In genomic region chr6:115007728-115008127, GRCm38 (mm10) we compare ENCODE assay signal across 8 mouse cellular contexts. TPM values are rescaled to one million over a fixed set of nuclear protein-coding genes. Genes with fewer than 3 reads are reported as not detected.
DNase-seq lines count a peak whose midpoint lies in the region; ATAC-seq and TF ChIP-seq lines count a peak whose summit lies in the region.

No protein-coding gene starts in this region.

- H3K4me1 ChIP-seq in embryonic facial prominence, embryonic 10.5 days = peaks cover 17% of the 10 kb centered on the region
- H3K4me1 ChIP-seq in heart, adult 2 months (ENCODE audit: control insufficient read depth, insufficient read depth, low read length) = no peaks in the 10 kb centered on the region; the same call in 1 of the 2 replicates
- no peaks in the 10 kb centered on the region for H3K4me1 ChIP-seq in kidney, embryonic 14.5 days (ENCODE audit: control insufficient read depth, insufficient read depth, low read length)
- 0 out of 2 replicates have a peak, but pooled peaks cover 3% of the 10 kb centered on the region for H3K4me1 ChIP-seq in stomach, embryonic 14.5 days (ENCODE audit: control insufficient read depth, insufficient read depth, low read length)

- no peaks in the 10 kb centered on the region for H3K9me3 ChIP-seq in embryonic facial prominence, embryonic 10.5 days
- no peaks in the 10 kb centered on the region for H3K9me3 ChIP-seq in kidney, embryonic 14.5 days (ENCODE audit: control insufficient read depth, low read length)
- no peaks in the 10 kb centered on the region for H3K9me3 ChIP-seq in stomach, embryonic 14.5 days (ENCODE audit: control insufficient read depth, low read depth, low read length)

- TF ChIP-seq CTCF in heart, adult 2 months (IDR thresholded peaks at IDR 0.05) = peak; percentile 97

- no peaks in the 10 kb centered on the region for H3K27me3 ChIP-seq in embryonic facial prominence, embryonic 10.5 days (replicated peaks; ENCODE audit: low read depth, poor library complexity, severe bottlenecking)
- H3K27me3 ChIP-seq in heart, adult 2 months (ENCODE audit: control insufficient read depth, insufficient read depth, low read length) = no peaks in the 10 kb centered on the region
- H3K27me3 ChIP-seq in kidney, embryonic 14.5 days (ENCODE audit: control insufficient read depth, insufficient read depth, low read length) = no peaks in the 10 kb centered on the region
- no peaks in the 10 kb centered on the region for H3K27me3 ChIP-seq in stomach, embryonic 14.5 days (ENCODE audit: control insufficient read depth, insufficient read depth, low read length)

- no peak for TF ChIP-seq POLR2A in heart, adult 2 months (IDR thresholded peaks at IDR 0.05; ENCODE audit: insufficient read depth, low read depth, low read length)

- 29% methylated on average over 5 of the region's 5 CpGs for WGBS in embryonic facial prominence, embryonic 10.5 days
- 27% methylated on average over 5 of the region's 5 CpGs for WGBS in heart, adult 2 months
- 30% methylated on average over 5 of the region's 5 CpGs for WGBS in kidney, embryonic 14.5 days
- WGBS in stomach, embryonic 14.5 days = 30% methylated on average over 5 of the region's 5 CpGs

- no peak for TF ChIP-seq EP300 in heart, adult 2 months (IDR thresholded peaks at IDR 0.05; ENCODE audit: insufficient read depth, low read depth, low read length)

- H3K27ac ChIP-seq in embryonic facial prominence, embryonic 10.5 days (replicated peaks) = peak overlapping the region; percentile 65; the same call in 1 of the 2 replicates
- H3K27ac ChIP-seq in heart, adult 2 months = no peak overlapping the region
- no peak overlapping the region for H3K27ac ChIP-seq in kidney, embryonic 14.5 days (ENCODE audit: low read depth, low read length)
- no peak overlapping the region for H3K27ac ChIP-seq in stomach, embryonic 14.5 days (ENCODE audit: low read length)

- H3K79me2 ChIP-seq in heart, adult 2 months (replicated peaks; ENCODE audit: control insufficient read depth, insufficient read depth, low read length) = no peaks in the 10 kb centered on the region

- no peak overlapping the region for H3K4me3 ChIP-seq in embryonic facial prominence, embryonic 10.5 days
- no peak overlapping the region for H3K4me3 ChIP-seq in heart, adult 2 months
- H3K4me3 ChIP-seq in kidney, embryonic 14.5 days (ENCODE audit: low read length) = no peak overlapping the region
- no peak overlapping the region for H3K4me3 ChIP-seq in stomach, embryonic 14.5 days (ENCODE audit: low read depth, low read length)

- H3K4me2 ChIP-seq in kidney, embryonic 14.5 days (replicated peaks; ENCODE audit: low read depth, low read length) = no peak overlapping the region
- no peak overlapping the region for H3K4me2 ChIP-seq in stomach, embryonic 14.5 days (replicated peaks; ENCODE audit: low read depth, low read length)

- no peak overlapping the region for H3K9ac ChIP-seq in heart, adult 2 months (ENCODE audit: low read depth, low read length)
- H3K9ac ChIP-seq in kidney, embryonic 14.5 days (ENCODE audit: low read depth, low read length) = no peak overlapping the region
- no peak overlapping the region for H3K9ac ChIP-seq in stomach, embryonic 14.5 days (replicated peaks; ENCODE audit: low read depth, low read length)

- ATAC-seq in kidney, embryonic 14.5 days (ENCODE audit: low FRiP score, low TSS enrichment) = 0 out of 2 replicates have a peak, but pooled peaks have one; percentile 68
- ATAC-seq in stomach, embryonic 14.5 days (ENCODE audit: insufficient number of reproducible peaks, insufficient read depth, low FRiP score, low read depth) = peak; percentile 74; the same call in 1 of the 2 replicates

- peaks cover 67% of the 10 kb centered on the region for H3K36me3 ChIP-seq in embryonic facial prominence, embryonic 10.5 days (replicated peaks)
- no peaks in the 10 kb centered on the region for H3K36me3 ChIP-seq in heart, adult 2 months (ENCODE audit: control insufficient read depth, insufficient read depth, low read length)
- peaks cover 30% of the 10 kb centered on the region for H3K36me3 ChIP-seq in kidney, embryonic 14.5 days (ENCODE audit: control insufficient read depth, insufficient read depth, low read length)
- peaks cover 16% of the 10 kb centered on the region; the same call in 1 of the 2 replicates for H3K36me3 ChIP-seq in stomach, embryonic 14.5 days (ENCODE audit: control insufficient read depth, insufficient read depth, low read length)

- peak; percentile 83 to 84 for DNase-seq in B cell, adult 2 months
- DNase-seq in adrenal gland, postnatal 14 days = peak; percentile 88
- DNase-seq in embryonic facial prominence, embryonic 10.5 days (ENCODE audit: low spot score) = peak; percentile 83
- DNase-seq in heart, adult 2 months = peak; percentile 72 to 83
- DNase-seq in liver = peak; percentile 70
- DNase-seq in natural killer cell, adult 2 months (ENCODE audit: low spot score in 2 of 2) = peak; percentile 59 to 74

- intact Hi-C loops in heart, adult 2 months (cut with DNase I) = loop anchor here (1.0 kb wide), 2 partner anchors 79 to 283 kb away; no protein-coding TSS in a partner anchor

RNA-seq across cellular contexts. Expression of gene Tamm41, which starts 29.9 kb away (rescaled TPM):
- 23.2 and 27.1 TPM in 2 replicates for total RNA-seq in adrenal gland, postnatal 14 days (2021)
- 96.8 and 99.5 TPM in 2 replicates for polyA plus RNA-seq in embryonic facial prominence, embryonic 10.5 days (2016; fragmentation: Nextera tagmentation; extraction: Ambion mirVana)
- total RNA-seq in heart, adult 2 months (2021) = 10 to 100 TPM; 11.3 to 12.8 TPM
- polyA plus RNA-seq in heart, adult 2 months (2012; rRNA removed) = 12.9 and 13.9 TPM in 2 replicates
- 75.1 and 75.7 TPM in 2 replicates for polyA plus RNA-seq in kidney, embryonic 14.5 days (2014; fragmentation: Nextera tagmentation; extraction: Ambion mirVana)
- 56.5 and 58.4 TPM in 2 replicates for polyA plus RNA-seq in stomach, embryonic 14.5 days (2014; fragmentation: Nextera tagmentation; extraction: Ambion mirVana)

RNA-seq across cellular contexts. Expression of gene Vgll4, which starts 37.9 kb away (rescaled TPM):
- total RNA-seq in adrenal gland, postnatal 14 days (2021) = 60.2 and 71.6 TPM in 2 replicates
- 98.8 and 111 TPM in 2 replicates for polyA plus RNA-seq in embryonic facial prominence, embryonic 10.5 days (2016; fragmentation: Nextera tagmentation; extraction: Ambion mirVana)
- 10 to 100 TPM; 23.5 to 24.7 TPM for total RNA-seq in heart, adult 2 months (2021)
- polyA plus RNA-seq in heart, adult 2 months (2012; rRNA removed) = 22.3 and 24.2 TPM in 2 replicates
- 68.8 and 83.0 TPM in 2 replicates for polyA plus RNA-seq in kidney, embryonic 14.5 days (2014; fragmentation: Nextera tagmentation; extraction: Ambion mirVana)
- 82.0 and 84.9 TPM in 2 replicates for polyA plus RNA-seq in stomach, embryonic 14.5 days (2014; fragmentation: Nextera tagmentation; extraction: Ambion mirVana)
